Mouse (Mus musculus): Measurements from ENCODE around the gene Xpc.

DNA sequence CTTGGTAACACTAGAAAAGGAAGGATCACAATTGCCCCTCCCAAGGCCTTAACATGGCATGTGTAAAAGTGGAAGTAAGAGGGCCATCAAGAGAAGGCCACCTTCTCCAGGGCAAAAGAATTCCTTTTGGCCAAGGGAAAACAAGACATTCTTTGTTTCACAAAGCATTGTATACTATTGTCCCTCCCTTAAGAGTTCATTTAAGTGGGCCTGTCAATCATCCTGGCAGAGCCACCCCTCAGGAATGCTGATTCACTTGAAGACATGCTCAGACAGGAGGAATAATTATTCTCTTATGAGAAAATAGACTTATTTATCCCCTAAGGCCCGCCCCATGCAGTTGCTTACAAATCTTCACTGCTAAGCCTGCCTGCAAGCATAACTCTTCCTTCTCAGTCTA lies 63.6 kb downstream of the Xpc start:
- no peak for TF ChIP-seq SIN3A (IDR thresholded peaks at IDR 0.05; ENCODE audit: low read length)
- no peak for TF ChIP-seq ZKSCAN1 (IDR thresholded peaks at IDR 0.05; ENCODE audit: low read depth, low read length)
- no peak for TF ChIP-seq POLR2A (IDR thresholded peaks at IDR 0.05; ENCODE audit: control insufficient read depth in 1 of 2, insufficient read depth in 1 of 2, low read depth in 1 of 2, low read length in 2 of 2, poor library complexity in 1 of 2)
- no peak for TF ChIP-seq USF2 (IDR thresholded peaks at IDR 0.05; ENCODE audit: borderline replicate concordance in 1 of 2, insufficient read depth in 1 of 2, low read depth in 1 of 2, low read length in 2 of 2)
- no peak for TF ChIP-seq CTCF (IDR thresholded peaks at IDR 0.05 in 2 of 3, conservative IDR thresholded peaks at IDR 0.05 in 1 of 3; ENCODE audit: control insufficient read depth in 1 of 3, insufficient read depth in 1 of 3, low read depth in 2 of 3, low read length in 3 of 3, poor library complexity in 1 of 3, severe bottlenecking in 1 of 3)
- TF ChIP-seq CHD1 (IDR thresholded peaks at IDR 0.05; ENCODE audit: low read depth, low read length) = no peak
- no peak for TF ChIP-seq MAX (IDR thresholded peaks at IDR 0.05; ENCODE audit: low read length)
- no peak for TF ChIP-seq MAFK (IDR thresholded peaks at IDR 0.05; ENCODE audit: borderline replicate concordance, low read depth, low read length)
- no peak for TF ChIP-seq POLR2AphosphoS5 (IDR thresholded peaks at IDR 0.05; ENCODE audit: borderline replicate concordance, low read depth, low read length)
- no peak for TF ChIP-seq HCFC1 (IDR thresholded peaks at IDR 0.05; ENCODE audit: low read depth, low read length)
